Mouse (Mus musculus) CD4-positive, CD25-positive, alpha-beta regulatory T cell, adult 4 months (primary cell): Measurements from ENCODE around the gene Rpe. TPM values are rescaled to one million over a fixed set of nuclear protein-coding genes. Genes with fewer than 3 reads are reported as not detected.
A peak's percentile ranks its signal among the peaks of the same experiment; 100 is the strongest.
"Not testable (repeated sequence)": the region's sequence is repeated elsewhere in the genome, so short reads cannot be mapped to it uniquely, and the experiment has no call there.

ENCODE experiments used
- ATAC-seq: one replicate; pipeline ENCODE4 v1.8.0; 2017
- polyA plus RNA-seq, 2 experiments: library from polyadenylated mRNA; unstranded; fragments of 100-300 nt; shearing (Covaris generic); gene quantifications; one replicate each; pipeline ENCODE4 v1.2.1; 2017

Rpe gene
- polyA plus RNA-seq: 10 to 100 TPM; 48.0 to 48.3 TPM

DNA sequence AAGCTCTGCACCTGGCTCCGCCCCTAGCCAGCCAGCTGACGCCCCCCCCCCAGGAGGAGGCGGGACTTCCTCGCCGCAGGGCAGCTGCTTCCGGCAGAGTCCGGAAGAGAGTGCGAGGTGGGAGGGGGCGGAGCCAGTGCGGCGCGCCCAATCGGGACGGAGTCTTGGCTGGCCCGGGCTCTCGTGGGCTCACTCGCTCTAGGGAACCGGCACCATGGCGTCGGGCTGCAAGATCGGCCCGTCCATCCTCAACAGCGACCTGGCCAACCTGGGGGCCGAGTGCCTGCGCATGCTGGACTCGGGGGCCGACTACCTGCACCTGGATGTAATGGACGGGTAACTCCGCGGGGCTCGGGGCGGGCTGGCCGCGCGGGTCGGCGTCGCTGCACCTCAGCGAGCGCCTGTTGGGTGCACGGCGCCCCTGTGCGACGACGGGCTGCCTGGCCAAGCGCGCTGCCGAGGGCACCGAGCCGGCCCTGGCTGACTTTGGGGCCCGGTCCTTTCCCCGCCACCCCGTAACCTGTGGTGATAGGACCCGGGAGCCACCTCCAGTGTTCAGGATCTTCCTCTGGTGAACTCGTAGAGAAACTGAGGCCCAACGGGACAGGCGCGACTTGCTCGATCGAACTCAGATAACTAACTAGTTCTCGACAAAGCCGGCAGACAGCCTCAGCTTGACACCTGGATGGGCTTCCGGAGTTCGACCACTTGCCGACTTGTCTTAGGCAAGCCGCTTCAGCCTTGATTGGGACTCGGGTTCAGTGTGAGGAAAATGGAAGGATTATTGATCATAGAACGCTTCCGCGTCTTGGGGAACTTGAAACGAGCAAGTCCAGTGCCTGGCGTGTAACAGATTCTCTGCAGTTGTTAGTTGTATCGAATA lies at the start of gene Rpe:
TSS of gene Rpe (plus strand) at position 139 of the 883 bp plus-strand sequence.
- peak; percentile 99 for ATAC-seq

DNA sequence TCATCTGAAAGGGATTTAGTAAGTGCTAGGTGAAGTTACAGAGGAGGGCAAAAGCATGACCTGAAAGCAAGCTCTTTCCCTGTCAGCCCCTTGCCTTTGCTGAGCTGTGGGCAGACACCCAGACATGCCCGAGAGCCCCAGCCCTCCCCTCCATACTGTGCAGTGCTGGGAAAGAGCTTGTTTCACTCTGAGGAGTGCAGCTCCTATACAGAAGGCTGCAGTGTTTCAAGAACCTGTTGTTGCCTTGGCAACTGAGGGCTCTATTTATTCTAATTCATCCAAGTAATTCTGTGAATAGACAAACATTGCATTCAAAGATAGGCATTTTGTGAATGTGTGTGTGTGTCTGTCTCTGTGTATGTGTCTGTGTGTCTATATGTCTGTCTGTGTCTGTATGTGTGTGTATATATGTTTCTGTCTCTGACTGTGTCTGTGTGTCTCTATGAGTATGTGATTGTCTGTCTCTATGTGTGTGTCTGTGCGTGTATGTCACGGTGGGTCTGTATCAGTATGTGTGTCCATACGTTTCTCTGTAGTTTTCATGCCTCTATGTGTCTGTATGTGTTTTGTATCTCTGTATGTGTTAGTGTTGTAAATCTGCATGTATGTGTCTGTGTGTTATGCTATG lies 45.4 kb upstream of the Rpe start:
- no peak for ATAC-seq

DNA sequence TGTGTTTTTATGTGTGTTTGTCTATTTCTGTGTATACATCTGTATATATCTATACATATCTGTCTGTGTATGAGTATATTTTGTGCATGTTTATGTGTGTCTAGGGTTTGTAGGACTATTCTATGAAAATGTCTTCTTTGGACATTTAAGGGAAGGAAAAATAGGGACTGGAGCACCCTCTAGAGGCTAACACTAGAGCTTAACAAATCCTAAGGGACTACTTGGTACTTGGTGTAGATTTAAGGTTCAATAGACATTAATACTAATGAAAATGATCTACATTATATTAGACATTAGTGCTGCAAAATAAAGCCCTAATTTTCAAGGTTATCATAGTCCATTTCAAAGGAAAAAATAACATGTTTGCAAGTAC lies 44.9 kb upstream of the Rpe start:
- ATAC-seq: no peak

DNA sequence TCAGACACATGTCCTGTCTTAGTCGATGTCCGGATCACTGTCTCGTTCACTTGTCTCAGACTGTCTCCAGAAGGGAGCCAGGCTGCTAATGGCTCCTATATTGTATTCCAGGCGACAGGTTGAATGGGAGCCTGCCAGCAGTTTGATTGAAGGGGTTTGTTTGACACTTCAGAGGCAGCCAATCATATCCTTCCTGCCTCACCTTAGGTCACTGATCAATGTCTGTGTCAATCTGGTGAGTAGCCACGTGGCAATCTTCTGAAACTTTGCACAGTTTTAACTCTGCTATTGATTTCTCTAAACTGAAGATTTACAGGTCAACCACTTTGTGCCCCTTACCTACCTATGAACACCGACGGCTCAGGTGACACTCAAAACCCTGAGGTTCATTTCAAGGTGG lies 29.2 kb upstream of the Rpe start:
- no peak for ATAC-seq

DNA sequence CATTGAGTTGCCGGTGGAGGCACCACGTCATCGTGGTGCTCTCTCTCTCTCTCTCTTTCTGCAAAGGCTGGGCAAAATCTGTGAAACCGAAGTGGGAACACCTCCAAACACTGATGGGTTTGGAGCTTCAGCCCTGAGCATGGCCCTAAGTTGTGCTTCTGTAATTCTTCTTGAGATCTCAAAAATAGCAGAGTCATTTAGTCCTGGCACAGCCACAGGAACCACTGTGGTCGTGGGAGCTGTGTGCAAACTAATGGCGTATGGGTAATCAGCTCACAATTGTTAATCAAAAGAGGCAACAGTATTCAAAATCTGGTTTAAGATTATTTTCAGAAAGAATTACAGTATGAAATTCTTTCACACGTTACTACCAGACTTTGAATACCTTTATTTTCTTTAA lies 27.8 kb upstream of the Rpe start:
- no peak for ATAC-seq

DNA sequence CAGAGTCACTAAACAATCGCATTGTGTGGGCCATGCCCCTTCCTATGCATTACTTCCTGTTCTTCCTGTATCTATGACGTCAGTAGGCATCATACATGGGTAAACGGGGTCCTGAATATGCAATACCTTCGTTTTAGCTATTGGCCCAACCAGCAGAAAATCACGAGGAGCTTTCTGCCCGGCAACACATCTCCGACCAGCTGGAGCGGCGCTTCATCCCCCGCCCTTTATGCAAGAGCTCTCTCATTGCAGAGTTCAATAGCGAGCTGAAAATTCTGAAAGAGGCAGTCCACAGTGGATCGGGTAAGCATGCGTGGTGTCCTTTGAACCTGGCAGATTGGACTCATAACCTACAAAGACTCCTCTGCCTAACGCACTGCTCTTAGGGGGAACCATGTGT lies 22.7 kb upstream of the Rpe start:
- ATAC-seq: no peak

DNA sequence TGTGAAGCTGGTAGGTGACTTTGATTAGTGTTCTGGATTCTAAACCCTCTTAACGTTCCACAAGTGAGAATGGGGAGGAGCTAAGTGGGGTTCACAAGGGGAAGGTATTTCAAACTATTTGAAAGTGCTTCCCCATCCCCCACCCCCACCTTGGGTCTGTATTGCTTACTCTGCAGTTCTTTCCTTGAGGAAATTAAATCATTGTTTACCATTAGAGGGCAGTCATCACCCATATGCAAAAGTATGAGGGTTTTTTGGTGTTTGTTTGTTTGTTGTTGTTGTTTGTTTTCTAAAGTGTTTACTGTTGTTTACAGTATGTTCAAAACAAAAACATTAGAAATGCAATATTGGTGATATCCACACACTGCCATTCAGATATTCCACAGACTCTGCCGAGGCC lies 22.0 kb upstream of the Rpe start:
- no peak for ATAC-seq

DNA sequence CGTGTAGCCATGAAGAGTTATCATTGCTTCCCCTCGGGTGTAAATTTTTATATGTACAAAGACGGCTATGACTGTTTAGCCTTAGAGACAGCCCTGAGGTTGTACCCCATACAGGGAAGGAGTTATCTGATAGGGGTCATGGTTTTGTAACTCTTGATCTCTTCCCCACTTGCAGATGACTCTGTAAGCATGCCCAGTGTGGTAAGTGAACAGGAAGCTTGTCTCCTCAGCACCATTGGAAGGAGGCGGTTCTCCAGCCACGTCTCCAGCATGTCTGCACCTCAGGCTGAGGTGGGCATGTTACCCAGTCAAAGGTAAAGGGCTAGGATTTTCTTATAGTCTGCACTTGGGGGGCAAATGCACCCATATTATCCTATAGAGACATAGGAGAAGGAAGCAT lies 17.7 kb upstream of the Rpe start:
- ATAC-seq: no peak

DNA sequence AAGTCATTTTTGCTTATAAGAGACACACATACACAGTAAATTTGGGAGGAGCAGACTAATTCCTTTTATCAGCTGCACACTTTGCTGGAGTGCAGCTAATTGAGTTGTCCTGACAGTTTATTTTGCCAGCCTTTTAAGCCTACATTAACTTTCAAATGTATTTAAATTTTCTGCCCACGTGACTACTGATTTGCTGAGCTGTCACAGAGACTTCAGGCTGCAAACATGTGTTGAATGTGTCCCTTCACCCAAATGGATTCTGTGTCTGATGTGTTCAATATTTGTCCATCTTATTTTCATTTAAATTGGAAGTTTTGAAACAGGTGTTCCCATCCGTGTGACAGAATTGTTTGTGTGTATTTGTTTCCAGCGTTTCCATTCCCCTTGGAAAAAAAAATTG lies 8.9 kb upstream of the Rpe start:
- ATAC-seq: no peak

DNA sequence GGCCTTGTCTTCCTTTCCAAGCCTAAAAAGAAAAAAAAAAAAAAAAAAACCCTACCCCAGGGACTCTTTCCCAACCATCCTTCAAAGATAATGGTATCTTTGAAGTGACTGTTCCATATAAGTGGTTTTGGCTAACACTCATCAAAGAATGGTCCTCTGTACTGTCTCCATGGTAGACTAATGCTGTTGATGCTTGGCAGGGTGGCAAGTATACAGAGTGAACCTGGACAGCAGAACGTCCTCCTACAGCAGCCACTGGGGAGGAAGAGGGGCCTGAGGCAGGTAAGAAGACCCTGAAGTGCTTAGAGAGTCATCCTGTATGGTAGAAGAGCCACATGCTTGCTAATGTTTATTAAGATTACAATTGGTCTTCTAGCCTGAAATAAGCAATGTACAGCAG lies 8.3 kb upstream of the Rpe start:
- no peak for ATAC-seq

DNA sequence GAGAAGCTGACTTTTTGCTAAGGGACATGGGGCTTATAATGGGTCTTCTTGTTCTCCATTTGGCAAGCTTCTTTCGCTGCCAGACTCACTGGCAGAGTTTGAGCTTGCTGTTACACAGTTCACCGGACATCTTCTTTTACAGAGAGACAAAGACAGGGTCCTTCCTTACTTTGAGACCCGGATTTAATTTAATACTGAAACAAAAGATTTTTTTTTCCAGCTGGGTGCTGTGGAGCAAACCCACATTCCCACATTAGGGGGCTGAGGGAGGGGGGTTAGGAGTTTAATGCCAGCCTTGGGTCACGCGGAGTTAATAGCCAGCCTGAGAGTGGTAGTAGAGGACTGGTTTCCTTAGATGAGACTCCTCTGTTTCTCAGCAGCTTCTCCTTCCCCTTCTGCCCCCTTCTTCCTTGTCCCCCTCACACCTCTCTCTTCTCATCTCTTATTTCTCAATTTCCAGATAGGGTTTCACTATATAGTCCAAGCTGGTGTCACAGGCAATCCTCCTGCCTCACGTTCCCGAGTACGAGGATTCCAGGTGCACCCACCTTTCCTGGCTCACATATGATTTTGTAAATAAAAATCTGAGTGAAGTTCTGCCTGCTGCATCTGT lies 7.7 kb upstream of the Rpe start:
- ATAC-seq: no peak

DNA sequence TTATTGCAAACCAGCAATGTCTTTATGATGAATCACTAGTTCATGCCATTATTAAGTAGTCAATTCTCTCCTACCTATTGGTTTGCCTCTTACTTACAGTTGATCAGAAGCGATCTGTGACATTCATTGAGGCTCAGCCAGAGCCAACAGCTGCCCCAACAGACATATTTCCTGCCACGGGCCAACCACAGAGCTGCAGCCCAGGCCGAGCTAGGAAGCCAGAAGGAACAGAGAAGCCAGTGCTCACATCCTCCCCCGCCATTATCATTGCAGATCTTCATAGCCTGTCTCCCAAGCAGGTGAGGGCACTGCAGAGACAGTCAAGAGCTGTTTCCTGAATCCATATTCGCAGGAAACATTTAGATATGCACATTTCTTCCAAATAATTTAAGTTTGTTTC lies 6.4 kb upstream of the Rpe start:
- ATAC-seq: no peak

DNA sequence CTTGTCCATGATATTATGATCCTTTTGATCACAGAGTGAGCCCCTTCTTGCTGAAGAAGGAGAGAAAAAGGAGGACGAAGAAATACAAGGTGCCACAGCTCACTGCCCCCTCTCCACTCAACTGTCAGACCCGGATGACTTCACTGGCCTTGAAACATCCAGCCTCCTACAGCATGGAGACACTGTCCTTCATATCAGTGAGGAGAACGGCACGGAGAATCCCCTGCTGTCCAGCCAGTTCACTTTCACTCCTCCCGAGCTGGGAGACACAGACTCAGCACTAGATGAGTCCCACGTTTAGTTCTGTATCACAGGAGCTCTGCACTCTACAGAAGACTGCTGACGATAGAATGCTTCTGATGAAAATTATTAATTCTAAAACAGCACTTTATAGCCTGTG lies 5.3 kb upstream of the Rpe start:
- ATAC-seq: no peak

DNA sequence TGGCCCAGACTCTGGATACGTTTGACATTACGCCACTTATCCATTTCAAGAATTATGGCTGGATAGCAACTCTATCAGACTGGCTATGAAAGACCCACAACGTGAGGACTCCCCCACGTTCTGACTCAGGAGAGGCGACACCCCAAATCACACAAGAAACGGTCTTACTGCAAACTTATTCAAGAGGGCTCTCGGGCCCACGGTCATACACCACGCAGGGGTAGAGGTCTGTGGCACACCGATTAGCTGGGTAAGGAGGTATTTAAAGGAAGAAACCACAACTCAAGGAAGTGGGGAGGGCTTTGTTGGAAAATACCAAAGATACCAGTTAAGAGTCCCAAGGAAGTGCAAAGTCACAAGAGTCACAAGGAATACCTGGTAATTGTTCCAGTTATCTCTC lies 1.0 kb upstream of the Rpe start:
- ATAC-seq: not testable (repeated sequence)

DNA sequence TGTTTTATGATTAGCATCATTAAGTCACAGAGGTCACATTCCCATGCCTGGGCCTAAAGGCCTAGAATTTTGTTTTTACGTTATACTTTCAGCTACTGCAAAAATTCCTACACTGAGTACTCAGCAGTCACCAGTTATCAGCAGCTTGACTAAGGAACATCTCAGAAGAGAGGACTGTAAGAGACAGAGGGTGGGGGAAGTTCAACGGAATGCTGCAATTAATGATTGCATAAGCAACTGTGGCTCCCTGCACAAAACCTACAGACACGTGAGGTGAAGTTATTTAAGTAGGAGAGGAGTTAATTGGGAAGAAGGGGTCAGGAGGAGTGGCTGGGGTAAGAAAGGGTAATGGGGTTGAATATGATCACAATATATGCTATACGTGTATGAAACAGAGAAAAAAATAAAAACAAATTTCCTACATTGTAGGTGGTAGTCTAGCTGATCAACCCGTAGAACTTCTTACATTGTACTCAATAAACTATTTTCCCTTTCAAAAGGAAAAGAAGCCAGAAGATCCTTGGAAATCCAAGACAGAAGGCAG lies 410 bp upstream of the Rpe start:
- ATAC-seq: peak; percentile 0

DNA sequence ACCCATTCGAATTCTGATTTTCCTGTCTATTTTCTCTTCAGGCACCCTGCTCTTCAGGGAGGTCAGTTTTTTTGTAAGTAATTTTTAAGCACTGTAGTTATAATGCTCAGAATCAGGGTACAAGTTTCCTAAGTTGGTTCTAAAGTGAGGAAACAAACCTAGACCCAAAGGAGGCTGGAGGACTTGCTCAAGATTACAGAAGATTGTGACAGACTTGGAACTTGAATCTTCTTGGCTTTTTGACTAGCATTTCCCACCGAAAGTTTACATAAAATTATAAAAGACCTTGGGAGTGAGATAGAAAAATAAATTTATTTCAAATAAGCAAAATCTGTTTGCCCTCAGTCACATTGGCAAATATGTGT lies 927 bp downstream of the Rpe start:
- no peak for ATAC-seq

DNA sequence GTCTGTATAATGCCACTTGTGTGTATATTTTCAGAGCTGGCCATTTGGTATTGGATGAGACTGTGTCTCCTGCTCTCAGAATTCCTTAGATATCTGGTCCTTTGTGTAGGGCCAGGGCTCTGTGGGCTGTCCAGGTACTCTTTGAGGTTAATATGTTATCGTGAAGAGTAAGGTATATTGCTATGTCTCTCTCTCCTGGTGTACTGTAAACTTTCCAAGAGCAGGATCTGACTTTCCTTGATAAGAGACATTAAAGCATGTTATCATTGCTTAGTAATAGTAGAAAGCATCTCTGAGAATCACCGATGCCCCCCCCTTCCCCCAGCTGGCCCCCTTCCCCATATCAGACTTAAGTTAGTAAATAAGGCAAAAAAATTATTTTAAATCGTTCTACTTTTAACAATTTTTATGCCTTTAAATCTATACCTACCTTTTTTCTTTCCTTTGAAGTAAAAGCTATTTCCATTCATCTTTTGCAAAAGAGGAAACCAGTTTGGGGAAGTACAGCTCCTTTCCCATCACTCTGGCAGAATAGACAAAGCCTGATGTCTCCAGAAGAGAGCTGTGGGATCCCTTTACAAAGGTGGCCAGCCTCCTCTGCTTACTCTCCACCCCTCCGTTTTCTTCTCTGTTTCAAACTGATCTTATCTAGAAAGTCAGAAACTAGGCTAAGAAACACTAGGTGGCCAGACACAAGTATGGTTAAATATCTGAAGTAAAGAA lies 2.2 kb downstream of the Rpe start:
- ATAC-seq: no peak

DNA sequence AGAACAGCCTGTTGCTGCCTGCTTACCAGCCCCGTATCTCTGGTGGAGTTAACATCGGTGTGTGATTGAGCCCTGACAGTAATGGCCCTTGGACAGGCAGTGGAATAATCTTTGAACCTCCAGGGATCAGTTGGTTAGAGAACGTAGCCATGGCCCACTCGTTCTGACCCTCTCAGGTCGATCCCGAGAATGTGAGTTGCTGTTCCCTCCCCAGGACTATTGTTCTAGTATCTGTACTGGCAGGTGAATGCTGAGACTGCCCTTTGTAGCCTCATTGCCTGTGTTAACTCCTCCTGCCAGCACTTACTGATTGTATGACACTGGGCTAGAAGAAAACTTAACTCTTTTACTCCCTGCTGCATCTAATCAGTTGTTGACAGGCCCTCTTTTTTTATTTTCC lies 3.9 kb downstream of the Rpe start:
- no peak for ATAC-seq

DNA sequence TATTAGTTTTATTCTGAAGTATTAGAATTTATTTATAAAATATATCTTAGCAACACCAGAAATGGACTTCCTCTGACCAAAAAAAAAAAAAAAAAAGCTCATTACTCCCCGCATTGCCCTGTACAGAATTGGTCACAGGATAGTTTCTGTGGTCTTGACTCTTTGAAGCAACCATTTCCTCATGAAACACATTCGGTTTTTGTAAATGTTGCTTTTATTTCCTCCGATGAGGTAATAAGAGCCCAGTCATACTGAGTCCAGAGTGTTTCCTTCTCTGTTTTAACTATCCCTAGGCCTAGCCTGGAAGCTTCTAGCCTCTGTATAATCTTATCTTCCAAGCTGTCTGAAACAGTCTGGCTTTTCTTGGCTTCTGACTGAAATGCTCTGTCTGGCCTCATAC lies 12.2 kb downstream of the Rpe start:
- no peak for ATAC-seq

DNA sequence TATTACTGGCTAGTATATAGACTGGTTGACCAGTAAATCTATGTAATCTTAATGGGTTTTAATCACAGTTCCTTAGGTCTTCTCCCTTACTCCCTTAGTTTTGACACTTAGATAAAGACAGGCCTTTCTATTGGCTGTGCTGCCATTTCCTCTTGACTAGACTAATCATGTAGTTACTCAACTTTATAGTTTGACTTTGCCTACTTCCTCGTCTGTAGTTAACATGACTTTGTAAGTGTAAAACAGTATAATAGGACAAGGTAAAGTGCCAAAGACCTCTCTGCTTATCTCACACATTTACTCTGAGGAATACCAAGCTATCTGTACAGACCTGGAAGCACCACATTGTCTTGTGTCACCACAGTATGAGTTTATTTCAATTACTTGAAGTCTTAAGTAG lies 29.9 kb downstream of the Rpe start:
- ATAC-seq: no peak

DNA sequence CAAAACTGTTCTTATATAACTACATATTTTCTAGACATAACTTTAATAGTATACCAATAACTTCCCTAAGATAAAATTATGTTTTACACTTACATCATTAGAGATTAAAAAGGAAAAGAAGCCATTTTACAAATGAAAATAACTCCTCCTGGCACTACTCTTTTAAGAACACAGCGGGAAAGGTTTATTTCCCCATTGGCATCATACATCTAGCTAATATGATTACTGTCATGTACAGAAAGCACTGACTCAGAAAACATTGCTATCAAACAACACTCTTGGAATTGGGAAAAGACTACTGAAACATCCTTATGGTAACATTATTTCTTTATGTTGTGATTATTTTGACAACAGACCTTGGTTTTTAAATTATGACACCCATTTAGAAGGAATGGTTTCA lies 68.1 kb downstream of the Rpe start:
- no peak for ATAC-seq
